Mouse (Mus musculus) forebrain, postnatal 0 days (tissue): ENCODE measurements around the gene Gfm2. TPM values are rescaled to one million over a fixed set of nuclear protein-coding genes. Genes with fewer than 3 reads are reported as not detected.
A peak's percentile ranks its signal among the peaks of the same experiment; 100 is the strongest.

Experiments
- ATAC-seq: fragments of 200-750 bp; cut with Nextera tagmentation; 2 replicates; pipeline ENCODE4 v1.8.0; 2017; ENCODE audit warnings: mild to moderate bottlenecking, moderate library complexity
- DNase-seq: peaks from one replicate; pipeline ENCODE4 v3.0.0-alpha.2; 2015
- H3K27ac ChIP-seq: fragments of 300-500 bp; sonication (generic); 2 replicates; pipeline ENCODE4 v1.5.1; 2014; ENCODE audit warnings: low read depth, mild to moderate bottlenecking, antibody characterized with exemption, low read length, moderate library complexity, mixed read lengths
- H3K27me3 ChIP-seq: fragments of 300-500 bp; sonication (generic); 2 replicates; pipeline ENCODE4 v1.6.1; 2014; ENCODE audit warnings: mild to moderate bottlenecking, low read length, mixed read lengths; ENCODE audit not compliant: insufficient read depth
- H3K36me3 ChIP-seq: fragments of 300-500 bp; sonication (generic); 2 replicates; pipeline ENCODE4 v1.6.1; 2014; ENCODE audit warnings: mild to moderate bottlenecking, moderate library complexity; ENCODE audit not compliant: insufficient read depth
- H3K4me1 ChIP-seq: fragments of 300-500 bp; sonication (generic); 2 replicates; pipeline ENCODE4 v1.6.1; 2014; ENCODE audit warnings: antibody characterized with exemption; ENCODE audit not compliant: insufficient read depth
- H3K4me2 ChIP-seq: fragments of 300-500 bp; sonication (generic); 2 replicates; pipeline ENCODE4 v1.6.1; 2014; ENCODE audit warnings: low read depth, mild to moderate bottlenecking, moderate library complexity
- H3K4me3 ChIP-seq: fragments of 300-500 bp; sonication (generic); 2 replicates; pipeline ENCODE4 v1.5.1; 2014; ENCODE audit warnings: low read depth, low read length, mixed read lengths
- H3K9ac ChIP-seq: fragments of 300-500 bp; sonication (generic); 2 replicates; pipeline ENCODE4 v1.6.1; 2014; ENCODE audit warnings: mild to moderate bottlenecking
- H3K9me3 ChIP-seq: fragments of 300-500 bp; sonication (generic); 2 replicates; pipeline ENCODE4 v1.6.1; 2016; ENCODE audit warnings: low read length
- CTCF ChIP-seq: sonication (generic); IDR thresholded peaks from 2 replicates; pipeline ENCODE4 v1.5.1; 2016; ENCODE audit warnings: antibody characterized with exemption, control low read depth, low read depth
- WGBS: fragments of 180-500 bp; shearing (Covaris S2); extraction: QIAGEN DNeasy Blood & Tissue Kit; methylation state at CpG from one replicate; pipeline ENCODE4 v1.1.7; 2014; 5-methylcytosine and 5-hydroxymethylcytosine counted together
- polyA plus RNA-seq: library from polyadenylated mRNA; unstranded; fragments of >200 nt; fragmentation: Nextera tagmentation; extraction: Ambion mirVana; gene quantifications from 2 replicates; pipeline ENCODE4 v1.2.1, GENCODE M21; 2015
- total RNA-seq: library from RNA; depleted of rRNA; stranded (reverse); fragments of >200 nt; gene quantifications from 2 replicates; pipeline ENCODE4 v1.2.3, GENCODE M21; 2014

Gfm2 gene
- total and polyA plus RNA-seq, 2 experiments from 2014 or later = 15.5 to 32.1 TPM

- Histone ChIP-seq H3K4me3 (no peak overlapping the region), H3K9ac (no peak overlapping the region), H3K4me2 (no peak overlapping the region), H3K9me3 (no peaks in the 10 kb centered on the region), H3K4me1 (no peaks in the 10 kb centered on the region), H3K36me3 (no peaks in the 10 kb centered on the region), H3K27me3 (no peaks in the 10 kb centered on the region), H3K27ac (no peak overlapping the region)
- no peak for TF ChIP-seq CTCF
- WGBS = 87% methylated on average over 4 of the region's 4 CpGs
- ATAC-seq (no peak), DNase-seq (no peak)
Measured at GRCm38 (mm10) chr13:97186346-97186745, 48.6 kb downstream of the Gfm2 start.

- Histone ChIP-seq H3K4me3 (no peak overlapping the region), H3K27me3 (no peaks in the 10 kb centered on the region), H3K9me3 (no peaks in the 10 kb centered on the region), H3K4me1 (no peaks in the 10 kb centered on the region), H3K36me3 (no peaks in the 10 kb centered on the region), H3K27ac (no peak overlapping the region), H3K4me2 (no peak overlapping the region), H3K9ac (no peak overlapping the region)
- ATAC-seq (no peak), DNase-seq (no peak)
- WGBS = 88% methylated on average over 5 of the region's 5 CpGs
- no peak for TF ChIP-seq CTCF
Measured at GRCm38 (mm10) chr13:97187693-97188092, 50.0 kb downstream of the Gfm2 start.

DNA sequence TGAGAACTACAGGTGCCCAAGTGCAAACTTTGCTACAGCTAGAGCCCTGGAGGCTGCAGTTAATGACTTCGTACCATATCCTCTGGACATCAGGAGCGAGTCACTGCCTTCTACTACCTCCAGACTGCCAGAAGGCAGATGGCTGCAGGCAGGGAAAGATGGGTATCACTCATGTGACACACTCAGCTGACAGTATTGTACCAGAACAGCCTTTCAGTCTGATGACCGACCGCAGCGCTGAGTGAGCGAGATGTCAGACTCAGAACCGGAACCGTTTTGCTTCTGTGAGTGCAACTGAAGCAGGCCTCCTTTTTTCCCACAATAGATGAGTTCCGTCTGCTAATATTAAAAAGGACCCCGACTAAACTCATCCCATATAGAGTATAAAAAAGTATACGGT is 54.9 kb downstream of the Gfm2 start:
- 73% methylated on average over 11 of the region's 11 CpGs for WGBS
- ATAC-seq = no peak

DNA sequence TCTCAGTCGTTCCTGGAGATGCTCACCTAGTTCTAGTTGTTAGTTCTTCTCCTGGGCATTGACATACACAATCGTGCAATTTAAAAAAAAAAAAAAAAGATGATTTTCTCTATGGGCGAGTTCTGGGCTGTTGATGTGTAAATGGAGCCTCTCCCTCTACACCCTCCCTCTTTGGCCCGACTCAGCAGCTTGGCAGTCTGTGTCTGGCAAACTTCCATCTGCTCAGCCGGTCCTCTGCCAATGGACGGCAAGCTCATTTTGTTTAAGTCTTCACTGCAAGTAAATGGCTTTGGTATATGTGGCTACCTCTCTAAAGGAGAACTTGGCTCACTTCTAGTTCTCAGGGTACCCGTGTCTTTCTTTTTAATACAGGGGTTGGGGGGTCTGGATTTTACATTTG is 55.7 kb downstream of the Gfm2 start:
- TF ChIP-seq CTCF = no peak
- H3K36me3 ChIP-seq = no peaks in the 10 kb centered on the region
- no peaks in the 10 kb centered on the region for H3K27me3 ChIP-seq
- DNase-seq (peak; percentile 84), ATAC-seq (peak; percentile 58)
- no peaks in the 10 kb centered on the region for H3K4me1 ChIP-seq
- H3K4me2 ChIP-seq = no peak overlapping the region
- WGBS = 24% methylated on average over 7 of the region's 7 CpGs
- no peaks in the 10 kb centered on the region for H3K9me3 ChIP-seq
- no peak overlapping the region for H3K4me3 ChIP-seq
- no peak overlapping the region for H3K27ac ChIP-seq
- no peak overlapping the region for H3K9ac ChIP-seq

More for the DNA sequence above, 54.9 kb downstream of the Gfm2 start:
- Histone ChIP-seq H3K4me2 (no peak overlapping the region), H3K9ac (no peak overlapping the region), H3K27ac (no peak overlapping the region), H3K4me1 (no peaks in the 10 kb centered on the region), H3K4me3 (no peak overlapping the region), H3K9me3 (no peaks in the 10 kb centered on the region), H3K27me3 (no peaks in the 10 kb centered on the region), H3K36me3 (no peaks in the 10 kb centered on the region)
- DNase-seq = no peak
- no peak for TF ChIP-seq CTCF

- Histone ChIP-seq H3K9me3 (no peaks in the 10 kb centered on the region), H3K36me3 (no peaks in the 10 kb centered on the region), H3K27ac (no peak overlapping the region), H3K4me3 (no peak overlapping the region), H3K27me3 (no peaks in the 10 kb centered on the region), H3K9ac (no peak overlapping the region), H3K4me1 (no peaks in the 10 kb centered on the region), H3K4me2 (no peak overlapping the region)
- WGBS = 51% methylated on average over 12 of the region's 12 CpGs
- TF ChIP-seq CTCF = no peak
- ATAC-seq (no peak), DNase-seq (no peak)
Measured at GRCm38 (mm10) chr13:97196186-97196924, 58.6 kb downstream of the Gfm2 start.

GRCm38 (mm10) chr13:97196925-97197218 is 59.1 kb downstream of the Gfm2 start:
- no peak for ATAC-seq
- Histone ChIP-seq H3K27me3 (no peaks in the 10 kb centered on the region), H3K4me2 (no peak overlapping the region), H3K36me3 (no peaks in the 10 kb centered on the region), H3K4me3 (no peak overlapping the region), H3K27ac (no peak overlapping the region), H3K9ac (no peak overlapping the region), H3K9me3 (no peaks in the 10 kb centered on the region), H3K4me1 (no peaks in the 10 kb centered on the region)
- WGBS = 39% methylated on average over 2 of the region's 2 CpGs
- TF ChIP-seq CTCF = no peak
- DNase-seq = no peak

DNA sequence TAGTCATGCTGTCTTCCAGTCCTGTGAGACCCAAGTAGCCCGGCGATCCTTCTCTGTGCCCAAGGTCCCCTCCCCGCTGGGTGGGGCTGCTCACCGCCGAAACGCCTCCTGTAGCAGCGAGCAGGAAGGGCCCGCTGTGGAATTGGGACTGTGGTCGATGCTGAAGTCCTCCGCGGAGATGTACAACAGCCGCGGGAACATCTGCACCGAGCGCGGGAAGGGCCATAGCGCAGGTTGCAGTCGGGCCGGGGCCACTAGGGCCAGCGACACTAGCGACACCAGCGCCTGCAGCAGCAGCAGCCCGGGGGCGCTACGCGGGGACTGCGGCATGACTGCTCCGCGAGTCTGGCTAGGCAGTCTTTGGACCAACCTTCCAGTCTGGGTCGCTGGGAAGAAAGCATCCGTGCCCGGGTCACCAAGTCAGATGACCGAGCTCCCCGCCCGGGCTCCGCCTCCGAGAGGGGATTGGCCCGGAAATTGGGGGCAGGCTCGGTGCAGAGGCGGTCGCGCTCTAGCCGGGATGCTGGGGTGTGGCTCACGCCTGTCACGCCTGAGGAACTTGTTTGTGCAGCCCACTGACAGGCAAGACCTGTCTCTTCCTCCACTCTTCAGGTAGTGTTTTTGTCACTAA is 60.3 kb downstream of the Gfm2 start, which contains the start of gene Hexb:
TSS of gene Hexb (minus strand) at position 426 of the 631 bp plus-strand sequence.
- H3K4me3 ChIP-seq = peak within 1 kb of the TSS; percentile 60
- H3K27ac ChIP-seq = no peak within 1 kb of the TSS
- DNase-seq (peak; percentile 66), ATAC-seq (peak; percentile 91)
- no peaks in the 10 kb centered on the region for H3K27me3 ChIP-seq
- peak; percentile 53 for TF ChIP-seq CTCF
- peak within 1 kb of the TSS; percentile 69 for H3K9ac ChIP-seq
- no peaks in the 10 kb centered on the region for H3K9me3 ChIP-seq
- peak within 1 kb of the TSS; percentile 90 for H3K4me2 ChIP-seq
- H3K4me1 ChIP-seq = no peaks in the 10 kb centered on the region
- WGBS = under 1% methylated on average over 45 of the region's 45 CpGs
- no peaks in the 10 kb centered on the region for H3K36me3 ChIP-seq
